Comparison of ENCODE assay signal across 13 mouse cellular contexts in genomic region chr2:28296183-28296582, GRCm38 (mm10).
A peak's percentile ranks its signal among the peaks of the same experiment; 100 is the strongest.
DNase-seq lines count a peak whose midpoint lies in the region; ATAC-seq lines count a peak whose summit lies in the region.
"Had no signal": no experiment of that assay in that cellular context is flagged by ENCODE, and none has a peak within 500 bp of the region (broad histone marks: within the 10 kb centered on the region; RNA-seq: fewer than 3 reads in every experiment).

No protein-coding gene starts in this region.

- H3K27ac ChIP-seq in midbrain, embryonic 12.5 days (replicated peaks) = peak overlapping the region; percentile 47

- no peaks in the 10 kb centered on the region for H3K9me3 ChIP-seq in midbrain, embryonic 12.5 days

- H3K27me3 ChIP-seq in midbrain, embryonic 12.5 days = peaks cover 49% of the 10 kb centered on the region

- 19% methylated on average over 12 of the region's 12 CpGs for WGBS in midbrain, embryonic 12.5 days

- intact Hi-C loops in gastrocnemius, postnatal 14 days (cut with DNase I; ENCODE audit: low total_unique reads) = no loop called here

- no peaks in the 10 kb centered on the region for H3K36me3 ChIP-seq in midbrain, embryonic 12.5 days

- ATAC-seq in frontal cortex, adult (ENCODE audit: low TSS enrichment) = peak; percentile 18
- peak; percentile 88 for ATAC-seq in midbrain, embryonic 12.5 days (ENCODE audit: low FRiP score, low read depth)
- ATAC-seq in monocyte, adult 5-6 weeks (replicated peaks; ENCODE audit: insufficient number of reproducible peaks, low FRiP score, low TSS enrichment, poor library complexity, severe bottlenecking) = no peak

- DNase-seq in frontal cortex, postnatal 14 days (ENCODE audit: low spot score in 2 of 2) = no peak
- peak; percentile 52 for DNase-seq in embryo, embryonic 10.5 days (ENCODE audit: low spot score)
- peak; percentile 14 for DNase-seq in forelimb bud, embryonic 11.5 days (ENCODE audit: low read depth, low spot score)
- no peak for DNase-seq in gastrocnemius, adult 18-20 months (ENCODE audit: low spot score)
- no peak for DNase-seq in gastrocnemius, postnatal 14 days
- DNase-seq: adrenal gland, postnatal 14 days; cerebellum, postnatal 36 days; gastrocnemius, postnatal 10 days; heart, postnatal 4 days; lung, postnatal 14 days had no signal

- H3K9ac ChIP-seq in midbrain, embryonic 12.5 days (replicated peaks) = no peak overlapping the region

- peak overlapping the region; percentile 12; the same call in 1 of the 2 replicates for H3K4me2 ChIP-seq in midbrain, embryonic 12.5 days (replicated peaks)

- no peak overlapping the region for H3K4me3 ChIP-seq in midbrain, embryonic 12.5 days

- H3K4me1 ChIP-seq in midbrain, embryonic 12.5 days = peaks cover 34% of the 10 kb centered on the region

Comparison
In these comparisons a context has a peak if more than half of its experiments do, and no peak if none do; other contexts are left out.
1. DNase-seq: peak in embryo, embryonic 10.5 days (single experiment) and forelimb bud, embryonic 11.5 days (single experiment); none in frontal cortex, postnatal 14 days (0 of 2), gastrocnemius, adult 18-20 months (single experiment) and gastrocnemius, postnatal 14 days (single experiment).